Comparison of ENCODE assay signal across 8 mouse cellular contexts in the genomic region with DNA sequence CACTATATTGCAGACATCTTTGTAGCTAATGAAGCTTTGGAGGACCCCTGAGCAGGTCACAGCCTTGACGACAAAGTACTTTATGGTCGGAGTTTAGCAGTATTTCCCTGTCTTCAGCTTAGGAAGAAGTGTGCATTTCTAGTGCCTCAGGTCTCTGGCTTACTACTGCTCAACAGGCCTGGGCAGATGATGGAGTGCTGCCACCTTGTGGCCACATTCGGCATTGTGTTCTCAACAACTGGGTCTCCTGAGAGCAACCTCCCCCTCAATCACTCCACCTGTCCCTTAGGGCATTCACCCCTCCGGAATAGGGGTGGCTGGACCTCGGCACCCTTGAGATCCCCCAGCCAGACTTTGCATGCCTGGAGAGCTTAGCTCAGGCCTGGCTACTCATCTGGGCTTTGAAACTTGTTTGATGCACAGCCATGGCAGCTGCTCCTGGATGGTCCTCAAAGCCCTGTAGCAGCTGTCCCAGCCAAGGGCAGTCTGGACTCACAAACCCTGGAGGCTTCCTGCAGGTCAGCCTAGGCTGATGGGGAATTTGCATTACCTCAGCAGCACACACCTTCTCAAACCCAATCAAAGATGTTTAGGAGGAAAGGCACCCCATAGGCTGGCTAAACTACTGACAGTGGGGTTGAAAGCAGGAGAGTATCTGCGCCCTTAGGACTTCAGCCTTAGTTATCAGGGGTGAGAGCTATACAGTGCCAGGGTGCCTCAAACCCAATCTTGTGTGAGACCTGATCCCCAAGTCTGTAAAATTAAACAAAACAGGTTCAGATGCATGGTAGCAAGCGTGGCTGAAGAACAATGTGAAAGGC. TPM values are rescaled to one million over a fixed set of nuclear protein-coding genes. Genes with fewer than 3 reads are reported as not detected.
DNase-seq lines count a peak whose midpoint lies in the region; ATAC-seq and TF ChIP-seq lines count a peak whose summit lies in the region.

No protein-coding gene starts in this region.

- H3K9me3 ChIP-seq in ES-Bruce4 (replicated peaks; ENCODE audit: control insufficient read depth, insufficient read depth, low read length, poor library complexity, severe bottlenecking) = no peaks in the 10 kb centered on the region
- H3K9me3 ChIP-seq in forebrain, embryonic 15.5 days = no peaks in the 10 kb centered on the region
- H3K9me3 ChIP-seq in liver, postnatal 0 days (ENCODE audit: low read length) = no peaks in the 10 kb centered on the region
- no peaks in the 10 kb centered on the region for H3K9me3 ChIP-seq in neural tube, embryonic 15.5 days (replicated peaks)

- no peak for TF ChIP-seq POLR2A in ES-Bruce4 (IDR thresholded peaks at IDR 0.05; ENCODE audit: insufficient read depth, low read length)

- no peak overlapping the region for H3K4me2 ChIP-seq in forebrain, embryonic 15.5 days (replicated peaks)
- H3K4me2 ChIP-seq in liver, postnatal 0 days (ENCODE audit: low read depth, low read length) = no peak overlapping the region
- no peak overlapping the region for H3K4me2 ChIP-seq in neural tube, embryonic 15.5 days

- 20% methylated on average over 7 of the region's 7 CpGs for WGBS in forebrain, embryonic 15.5 days
- WGBS in liver, postnatal 0 days (ENCODE audit: insufficient replicate concordance) = 22% methylated on average over 7 of the region's 7 CpGs
- 24% methylated on average over 7 of the region's 7 CpGs for WGBS in neural tube, embryonic 15.5 days

- H3K9ac ChIP-seq in ES-Bruce4 (ENCODE audit: low read depth, poor library complexity, severe bottlenecking) = no peak overlapping the region
- no peak overlapping the region for H3K9ac ChIP-seq in forebrain, embryonic 15.5 days (replicated peaks)
- H3K9ac ChIP-seq in liver, postnatal 0 days (replicated peaks) = no peak overlapping the region
- H3K9ac ChIP-seq in neural tube, embryonic 15.5 days (replicated peaks) = no peak overlapping the region

- H3K4me3 ChIP-seq in ES-Bruce4 (ENCODE audit: low read depth, low read length) = no peak overlapping the region
- H3K4me3 ChIP-seq in forebrain, embryonic 15.5 days = no peak overlapping the region
- no peak overlapping the region for H3K4me3 ChIP-seq in liver, postnatal 0 days (ENCODE audit: low read depth, low read length)
- no peak overlapping the region for H3K4me3 ChIP-seq in neural tube, embryonic 15.5 days (replicated peaks)

- peak; percentile 99 for TF ChIP-seq CTCF in ES-Bruce4 (IDR thresholded peaks at IDR 0.05; ENCODE audit: low read depth, low read length)
- peak; percentile 97 for TF ChIP-seq CTCF in liver, postnatal 0 days (IDR thresholded peaks at IDR 0.05; ENCODE audit: low read depth)

- peak; percentile 80 for DNase-seq in cerebellum, adult 11 months
- DNase-seq in heart, postnatal 25 days (ENCODE audit: low spot score) = peak; percentile 65
- DNase-seq in layer of hippocampus, adult 11-12 months (ENCODE audit: low spot score) = peak; percentile 90
- peak; percentile 90 for DNase-seq in liver, postnatal 0 days
- peak; percentile 93 for DNase-seq in testis, postnatal 10 days (ENCODE audit: low spot score)

- TF ChIP-seq EP300 in ES-Bruce4 (IDR thresholded peaks at IDR 0.05; ENCODE audit: insufficient read depth, low read depth, low read length) = no peak
- no peak for TF ChIP-seq EP300 in liver, postnatal 0 days (IDR thresholded peaks at IDR 0.05; ENCODE audit: low read depth)

- no peaks in the 10 kb centered on the region for H3K27me3 ChIP-seq in ES-Bruce4 (ENCODE audit: control insufficient read depth, insufficient read depth, low read length, poor library complexity, severe bottlenecking)
- H3K27me3 ChIP-seq in forebrain, embryonic 15.5 days = no peaks in the 10 kb centered on the region
- H3K27me3 ChIP-seq in liver, postnatal 0 days (ENCODE audit: insufficient read depth, low read length) = peaks cover 20% of the 10 kb centered on the region
- no peaks in the 10 kb centered on the region for H3K27me3 ChIP-seq in neural tube, embryonic 15.5 days (replicated peaks)

- intact Hi-C loops in heart, postnatal 25 days (cut with DNase I) = loop anchor here (1.0 to 5.0 kb wide), 3 partner anchors 28 to 136 kb away; a partner anchor contains a TSS

- H3K36me3 ChIP-seq in ES-Bruce4 (ENCODE audit: control insufficient read depth, insufficient read depth, low read length, poor library complexity, severe bottlenecking) = peaks cover 27% of the 10 kb centered on the region
- peaks cover 50% of the 10 kb centered on the region for H3K36me3 ChIP-seq in forebrain, embryonic 15.5 days
- H3K36me3 ChIP-seq in liver, postnatal 0 days (replicated peaks; ENCODE audit: insufficient read depth, low read length) = peaks cover 45% of the 10 kb centered on the region
- peaks cover 50% of the 10 kb centered on the region for H3K36me3 ChIP-seq in neural tube, embryonic 15.5 days

- H3K4me1 ChIP-seq in ES-Bruce4 (ENCODE audit: control insufficient read depth, insufficient read depth, low read length) = peaks cover 9% of the 10 kb centered on the region
- peaks cover 36% of the 10 kb centered on the region for H3K4me1 ChIP-seq in forebrain, embryonic 15.5 days
- no peaks in the 10 kb centered on the region for H3K4me1 ChIP-seq in liver, postnatal 0 days (ENCODE audit: insufficient read depth)
- peaks cover 28% of the 10 kb centered on the region for H3K4me1 ChIP-seq in neural tube, embryonic 15.5 days

- ATAC-seq in forebrain, embryonic 15.5 days (replicated peaks) = peak; percentile 63
- ATAC-seq in liver, postnatal 0 days = peak; percentile 70
- peak; percentile 63 for ATAC-seq in neural tube, embryonic 15.5 days (ENCODE audit: low FRiP score)

- no peak overlapping the region for H3K27ac ChIP-seq in ES-Bruce4 (ENCODE audit: insufficient read depth, low read length)
- H3K27ac ChIP-seq in forebrain, embryonic 15.5 days (replicated peaks) = peak overlapping the region; percentile 41
- no peak overlapping the region for H3K27ac ChIP-seq in liver, postnatal 0 days (ENCODE audit: low read depth)
- H3K27ac ChIP-seq in neural tube, embryonic 15.5 days (replicated peaks) = peak overlapping the region; percentile 58

RNA-seq across cellular contexts. Expression of a gene that starts 28.0 kb away (rescaled TPM):
- 12.3 and 19.0 TPM in 2 replicates for polyA plus RNA-seq in ES-Bruce4 (2011; ENCODE audit: insufficient read depth, insufficient read length, low read depth, missing spikeins)
- 13.7 and 14.6 TPM in 2 replicates for polyA plus RNA-seq in forebrain, embryonic 15.5 days (2015; fragmentation: Nextera tagmentation; extraction: Ambion mirVana)
- 10 to 100 TPM; 15.1 to 15.8 TPM for total RNA-seq in heart, postnatal 25 days (2021)
- 0.76 and 1.1 TPM in 2 replicates for polyA plus RNA-seq in liver, postnatal 0 days (2015; fragmentation: Nextera tagmentation; extraction: Ambion mirVana)
- polyA plus RNA-seq in neural tube, embryonic 15.5 days (2015; fragmentation: Nextera tagmentation; extraction: Ambion mirVana) = 10.2 and 12.5 TPM in 2 replicates

RNA-seq across cellular contexts. Expression of a gene that starts 32.6 kb away (rescaled TPM):
- 143 and 146 TPM in 2 replicates for polyA plus RNA-seq in ES-Bruce4 (2011; ENCODE audit: insufficient read depth, insufficient read length, low read depth, missing spikeins)
- polyA plus RNA-seq in forebrain, embryonic 15.5 days (2015; fragmentation: Nextera tagmentation; extraction: Ambion mirVana) = 283 and 284 TPM in 2 replicates
- 10 to 100 TPM; 48.0 to 62.7 TPM for total RNA-seq in heart, postnatal 25 days (2021)
- polyA plus RNA-seq in liver, postnatal 0 days (2015; fragmentation: Nextera tagmentation; extraction: Ambion mirVana) = 37.8 and 41.7 TPM in 2 replicates
- polyA plus RNA-seq in neural tube, embryonic 15.5 days (2015; fragmentation: Nextera tagmentation; extraction: Ambion mirVana) = 229 and 230 TPM in 2 replicates

RNA-seq across cellular contexts. Expression of a gene that starts 58.7 kb away (rescaled TPM):
- polyA plus RNA-seq in ES-Bruce4 (2011; ENCODE audit: insufficient read depth, insufficient read length, low read depth, missing spikeins) = 1.5 TPM in 1 of 2 replicates, not detected in the other
- polyA plus RNA-seq in forebrain, embryonic 15.5 days (2015; fragmentation: Nextera tagmentation; extraction: Ambion mirVana) = 1.7 and 1.8 TPM in 2 replicates
- total RNA-seq in heart, postnatal 25 days (2021) = not detected
- polyA plus RNA-seq in liver, postnatal 0 days (2015; fragmentation: Nextera tagmentation; extraction: Ambion mirVana) = 5.8 and 6.2 TPM in 2 replicates
- polyA plus RNA-seq in neural tube, embryonic 15.5 days (2015; fragmentation: Nextera tagmentation; extraction: Ambion mirVana) = 2.5 and 2.9 TPM in 2 replicates

Comparison
In these comparisons a context has a peak if more than half of its experiments do, and no peak if none do; other contexts are left out.
1. H3K27ac ChIP-seq: peak in forebrain, embryonic 15.5 days (single experiment) and neural tube, embryonic 15.5 days (single experiment); none in ES-Bruce4 (single experiment) and liver, postnatal 0 days (single experiment).
2. Peak in every context shown above with its lines, with median percentiles within 50 percentile points of each other: DNase-seq and ATAC-seq.